Mouse (Mus musculus): ENCODE data around the gene Vmac.

Gene Vmac

GRCm38 (mm10) chr17:56683546-56684140, 34.2 kb downstream of the Vmac start:
- DNase-seq, result no peak

GRCm38 (mm10) chr17:56682880-56683279, 34.9 kb downstream of the Vmac start:
- no peak for DNase-seq

DNA sequence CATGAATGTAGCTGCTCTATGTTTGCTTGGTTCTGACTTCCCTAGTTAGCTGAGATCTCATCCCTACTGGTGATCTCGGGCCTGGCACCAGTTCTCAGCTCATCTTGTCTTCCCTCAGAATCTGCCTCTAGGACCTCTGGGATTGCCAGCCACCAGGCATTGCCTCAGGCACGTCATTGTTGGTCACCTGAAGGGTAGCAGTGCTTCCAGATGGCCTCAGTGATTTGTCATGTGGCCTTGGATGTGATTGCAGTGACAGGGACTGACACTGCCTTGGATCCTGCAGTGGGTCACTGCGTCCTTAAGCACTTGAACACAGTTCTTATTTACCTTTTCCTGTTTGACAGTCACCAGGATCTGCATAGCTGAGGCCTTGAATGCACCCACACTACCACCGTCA, 36.0 kb downstream of the Vmac start:
- no peak for DNase-seq

DNA sequence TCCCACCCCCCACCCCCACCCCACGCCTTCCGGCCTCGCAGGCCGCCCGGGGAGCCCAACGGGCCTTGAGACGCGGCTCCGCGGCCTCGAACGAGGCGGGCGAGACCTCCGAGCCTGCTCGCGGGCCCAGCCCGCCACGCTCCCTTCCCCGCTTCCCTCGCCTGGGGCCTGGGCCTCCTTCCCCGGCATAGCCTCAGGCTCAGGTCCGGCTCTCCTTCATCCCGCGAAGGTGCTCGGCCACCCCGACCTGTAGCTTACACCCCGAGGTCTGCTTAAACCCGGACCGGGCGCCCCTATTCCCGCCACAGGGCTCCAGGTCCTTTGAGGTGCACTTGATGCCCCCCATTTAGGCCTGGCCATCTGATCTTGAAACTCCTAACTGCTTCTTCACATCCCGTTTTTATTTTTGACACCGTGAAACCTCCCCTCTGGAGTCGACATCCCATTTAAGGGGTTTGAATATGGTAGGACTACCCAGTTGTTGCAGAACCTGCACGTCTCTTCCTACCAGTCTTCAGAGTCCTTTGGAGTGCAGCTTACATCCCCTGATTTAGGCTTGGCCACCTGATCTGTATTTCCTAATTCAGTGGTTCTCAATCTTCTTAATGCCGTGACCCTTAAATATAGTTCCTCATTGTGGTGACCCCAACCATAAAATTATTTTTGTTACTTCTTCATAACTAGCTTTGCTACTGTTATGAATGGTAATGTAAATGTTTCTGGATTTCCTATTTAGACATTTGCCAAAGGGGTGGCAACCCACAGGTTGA, 44.0 kb downstream of the Vmac start:
- no peak for DNase-seq

DNA sequence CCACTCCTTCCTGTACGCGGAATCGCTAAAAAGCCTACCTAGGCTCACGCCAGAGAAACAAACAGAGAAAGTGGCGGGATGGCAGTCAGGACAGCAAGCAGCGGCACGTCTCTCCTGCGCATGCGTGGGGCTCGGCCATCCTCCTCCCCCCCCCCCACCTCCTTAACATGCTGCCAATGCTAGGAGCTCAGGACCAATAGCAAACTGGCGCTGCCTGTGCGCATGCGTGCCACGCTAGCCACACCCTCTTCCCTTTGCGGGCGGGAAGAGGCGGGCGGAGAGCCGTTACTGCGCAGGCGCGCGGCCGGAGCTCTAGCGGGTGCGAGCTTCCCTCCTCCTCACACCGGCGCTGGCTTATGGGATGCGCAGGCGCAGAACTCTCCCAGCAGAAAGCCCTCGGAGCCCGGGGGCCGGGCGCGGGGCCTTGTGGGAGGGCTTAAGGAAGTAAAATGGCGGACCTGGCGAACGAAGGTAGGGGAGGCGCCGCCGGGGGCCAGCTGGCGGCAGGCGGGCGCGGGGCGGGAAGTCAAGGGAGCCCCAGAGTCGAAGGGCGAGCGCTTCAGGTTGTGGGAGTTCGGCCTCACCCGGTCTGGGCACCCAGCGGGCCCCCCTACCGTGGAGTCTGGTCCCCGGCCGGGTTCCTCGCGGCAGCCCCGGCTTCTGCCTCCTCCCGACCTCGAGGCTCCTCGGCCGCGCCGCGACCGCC, 44.7 kb downstream of the Vmac start, which contains the start of gene Ranbp3:
TSS of gene Ranbp3 (plus strand) at position 354 of the 706 bp plus-strand sequence.
- DNase-seq, result peak; percentile 100

DNA sequence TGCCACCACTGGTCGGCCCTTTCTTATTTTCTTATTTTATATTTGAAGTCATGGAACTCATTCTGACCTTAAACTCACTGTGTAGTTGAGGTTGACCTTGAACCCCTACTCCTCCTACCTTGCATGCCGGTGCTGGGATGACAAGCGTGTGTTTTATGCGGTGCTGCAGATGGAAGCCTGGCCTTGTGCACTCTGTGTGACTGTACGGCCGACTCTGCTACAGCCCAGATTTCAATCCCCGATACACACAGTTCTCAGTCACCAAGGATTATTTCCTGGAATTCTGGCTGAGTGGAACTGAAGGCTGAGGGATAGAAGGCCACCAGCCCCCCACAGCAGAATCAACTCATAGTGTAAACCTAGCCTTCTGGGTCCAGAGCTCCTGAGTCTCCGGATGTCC, 48.1 kb downstream of the Vmac start:
- DNase-seq, result no peak

DNA sequence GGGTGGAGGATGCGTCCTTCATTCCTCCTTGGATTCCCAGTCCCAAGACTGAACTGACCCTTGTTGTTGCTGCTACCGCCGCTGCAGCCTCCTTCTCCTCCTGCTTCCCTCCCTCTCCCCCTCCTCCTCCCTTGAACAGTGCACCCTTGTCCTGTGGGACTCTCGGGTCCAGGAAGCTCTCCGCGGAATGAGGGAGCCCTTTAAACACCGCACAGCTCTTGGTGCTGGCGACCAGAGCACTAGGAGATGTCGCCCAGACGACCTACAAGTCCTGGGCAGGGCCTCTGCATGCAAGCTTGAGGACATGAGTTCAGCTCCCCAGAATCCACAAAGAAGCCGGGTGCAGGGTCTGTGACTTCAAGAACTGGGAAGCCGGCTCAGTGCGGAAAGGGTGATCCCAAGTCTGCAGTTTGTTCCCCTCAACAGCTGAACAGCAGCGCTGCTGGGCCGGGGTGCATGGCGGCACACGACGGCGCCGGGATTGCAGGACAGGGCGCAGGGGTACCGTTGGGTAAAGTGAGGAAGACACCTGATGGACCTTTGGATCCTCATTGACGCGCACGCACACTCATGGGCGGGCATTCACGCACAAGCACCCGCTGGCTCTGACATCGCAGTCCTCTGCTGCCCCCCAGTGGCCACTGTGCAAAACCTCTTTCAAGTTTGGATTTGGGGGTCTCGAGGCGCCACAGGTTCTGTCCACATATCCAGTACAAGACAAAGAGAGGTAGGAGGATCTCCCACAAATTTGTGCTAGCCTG, 49.3 kb downstream of the Vmac start:
- DNase-seq, result peak; percentile 96

- DNase-seq, result no peak
Observed at GRCm38 (mm10) chr17:56667591-56667990, 50.2 kb downstream of the Vmac start.

- DNase-seq, result no peak
Observed at GRCm38 (mm10) chr17:56666384-56666783, 51.4 kb downstream of the Vmac start.

DNA sequence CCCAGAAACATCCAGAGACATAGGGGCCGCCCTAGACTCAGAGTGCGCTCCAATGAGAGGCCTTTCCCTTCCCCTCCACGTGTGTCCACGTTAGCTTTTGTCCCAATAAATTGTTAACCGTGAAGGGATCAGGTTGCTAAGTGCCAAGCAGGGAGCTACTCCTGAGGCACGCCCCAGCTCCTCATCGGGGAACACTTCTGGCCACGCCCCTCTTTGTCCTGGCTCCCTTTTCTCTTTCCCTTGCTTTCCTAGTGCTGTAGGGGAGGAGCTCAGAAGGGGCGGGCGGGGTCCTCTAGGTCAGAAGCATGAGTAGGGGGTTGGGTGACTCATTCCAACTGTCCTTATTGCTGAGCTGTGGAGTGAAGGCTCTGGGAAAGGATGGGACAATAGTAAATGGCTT, 53.5 kb downstream of the Vmac start:
- no peak for DNase-seq
